Mouse (Mus musculus) common myeloid progenitor, adult 5-6 weeks (primary cell): ENCODE measurements around the gene Elavl1. TPM values are rescaled to one million over a fixed set of nuclear protein-coding genes. Genes with fewer than 3 reads are reported as not detected.
A peak's percentile ranks its signal among the peaks of the same experiment; 100 is the strongest.

ENCODE experiments used
- ATAC-seq: replicated peaks from 2 replicates; pipeline ENCODE4 v1.8.0; 2016; ENCODE audit warnings: low read depth, mild to moderate bottlenecking, moderate TSS enrichment, inconsistent platforms; ENCODE audit not compliant: poor library complexity, severe bottlenecking
- total RNA-seq: library from RNA; stranded (forward); fragments of 200-1000, 187-1606 nt; gene quantifications from 2 replicates; pipeline ENCODE4 v1.2.3, GENCODE M21; 2017

Gene Elavl1
- total RNA-seq, 1 experiment from 2014 or later = 124 TPM

DNA sequence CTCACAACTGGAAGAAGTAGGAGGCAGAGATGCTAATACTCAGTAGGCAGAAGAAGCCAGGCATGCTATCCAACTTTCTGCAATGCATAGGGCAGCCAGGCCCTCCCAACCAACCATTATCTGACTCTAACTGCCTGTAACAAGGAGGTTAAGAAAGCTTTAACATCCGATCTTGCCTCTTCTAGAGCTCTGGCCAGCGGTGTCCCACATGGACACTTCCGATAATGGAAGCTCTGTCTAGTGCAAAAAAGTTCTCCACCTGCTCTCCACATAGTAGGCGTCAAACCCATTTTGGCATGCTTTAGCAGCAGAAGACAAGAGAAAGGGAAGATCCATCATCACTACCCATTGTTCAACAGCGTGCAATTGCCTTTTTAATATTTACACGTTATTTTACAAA lies 1.3 kb downstream of the Elavl1 start:
- ATAC-seq = no peak

DNA sequence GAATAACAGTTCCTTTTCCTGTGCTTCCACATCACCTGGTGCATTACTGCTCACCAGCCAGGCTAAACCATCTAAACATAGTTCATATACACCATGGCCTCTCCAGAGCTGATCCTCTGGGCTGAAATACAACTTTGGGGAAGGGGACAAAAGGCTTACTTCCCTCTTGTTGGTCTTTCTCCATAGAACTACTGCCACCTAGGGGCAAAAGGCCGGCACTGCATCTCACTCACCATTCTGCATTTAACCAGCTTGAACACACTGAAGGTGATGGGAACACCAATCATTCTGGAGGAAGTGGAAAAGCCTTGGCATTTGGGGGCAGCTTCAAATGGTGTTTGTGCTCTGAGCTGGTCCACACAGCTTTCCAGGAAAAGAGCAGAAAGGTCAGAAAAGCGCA lies 2.7 kb downstream of the Elavl1 start:
- peak; percentile 53 for ATAC-seq

DNA sequence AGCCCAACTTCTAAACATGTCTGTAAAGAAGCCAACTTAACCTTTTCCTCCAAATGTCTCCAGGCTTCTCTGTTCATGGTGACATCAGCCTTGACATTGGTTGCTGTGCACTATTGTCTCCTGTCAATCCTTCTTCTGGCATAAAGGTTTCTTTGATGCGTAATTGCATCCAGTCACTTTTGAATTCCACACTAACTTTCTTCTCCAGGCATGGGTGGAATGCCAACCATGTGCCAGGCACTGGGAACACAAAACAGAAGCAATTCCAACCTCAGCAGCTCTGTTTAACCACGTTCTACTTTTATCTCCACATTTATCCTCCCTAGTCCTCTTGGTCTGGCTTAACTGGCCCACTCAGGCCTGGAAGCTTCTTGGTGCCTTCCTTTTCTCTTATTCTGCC lies 4.2 kb downstream of the Elavl1 start:
- no peak for ATAC-seq

DNA sequence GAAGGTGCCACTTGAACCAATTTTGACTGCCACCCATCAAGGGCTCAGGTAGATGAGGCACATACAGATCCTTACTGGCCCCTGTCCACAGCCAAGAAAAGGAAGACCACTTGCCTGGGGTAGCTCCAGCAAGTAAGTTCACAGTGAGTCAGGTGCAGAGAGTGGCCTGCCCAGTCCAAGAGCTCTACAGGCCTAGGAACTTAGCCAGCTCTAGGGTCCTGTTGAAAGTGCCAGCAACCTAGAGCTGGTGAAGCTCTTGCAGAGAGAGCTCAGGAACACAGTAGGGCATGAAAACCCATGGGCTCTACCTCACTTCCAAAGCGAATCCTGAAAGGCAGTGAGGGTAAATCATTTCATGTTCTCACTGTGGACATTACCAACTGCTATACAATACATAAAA lies 4.8 kb downstream of the Elavl1 start:
- no peak for ATAC-seq

DNA sequence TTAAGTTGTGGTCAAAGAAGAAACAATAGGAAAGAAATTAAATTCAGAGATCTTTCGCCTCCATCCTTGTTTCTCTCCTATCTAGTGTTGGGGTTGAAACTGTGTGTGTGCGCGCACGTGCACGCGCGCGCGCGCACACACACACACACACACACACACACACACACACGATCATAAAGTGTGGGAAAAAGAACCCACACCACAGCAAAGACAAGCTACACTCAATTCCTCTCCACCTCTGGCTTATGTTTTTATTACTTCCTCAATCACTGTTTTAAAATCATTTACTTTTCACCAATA lies 5.7 kb downstream of the Elavl1 start:
- ATAC-seq = no peak

DNA sequence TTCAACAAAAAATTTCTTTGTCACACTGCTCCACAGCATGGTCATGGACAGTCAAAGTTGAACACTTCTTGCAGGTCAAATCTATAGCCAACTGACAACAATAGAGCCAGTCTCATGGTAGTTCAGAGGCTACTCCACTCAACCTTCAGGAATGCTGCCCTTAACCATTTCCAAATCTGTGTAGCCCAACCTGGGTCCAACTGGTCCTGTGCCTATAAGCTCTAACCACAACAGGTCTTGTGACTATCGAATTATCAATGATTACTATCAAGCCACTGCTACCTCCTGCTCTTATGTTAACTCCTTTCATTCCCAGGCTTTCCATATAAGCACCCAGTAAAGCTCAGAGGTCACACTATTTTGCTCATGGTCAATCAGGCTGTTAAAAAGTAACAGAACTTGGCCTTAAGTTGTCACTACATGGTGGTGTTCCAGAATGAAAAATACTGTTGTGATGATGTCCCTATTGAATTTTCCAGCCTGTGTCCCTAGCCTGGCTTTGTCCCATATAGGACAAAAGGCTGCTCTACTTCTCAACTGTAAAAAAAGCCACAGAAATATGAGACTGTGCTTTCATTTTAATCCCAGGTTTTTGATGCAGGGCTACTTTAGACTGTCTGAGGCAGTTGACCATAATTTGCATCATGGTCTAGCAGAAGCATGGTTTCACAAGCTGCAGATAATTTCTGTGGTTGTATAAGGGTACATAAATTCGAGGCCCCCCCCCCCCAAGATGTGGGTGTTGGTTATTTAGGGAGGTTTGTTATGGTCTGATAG lies 6.2 kb downstream of the Elavl1 start:
- ATAC-seq = peak; percentile 64

DNA sequence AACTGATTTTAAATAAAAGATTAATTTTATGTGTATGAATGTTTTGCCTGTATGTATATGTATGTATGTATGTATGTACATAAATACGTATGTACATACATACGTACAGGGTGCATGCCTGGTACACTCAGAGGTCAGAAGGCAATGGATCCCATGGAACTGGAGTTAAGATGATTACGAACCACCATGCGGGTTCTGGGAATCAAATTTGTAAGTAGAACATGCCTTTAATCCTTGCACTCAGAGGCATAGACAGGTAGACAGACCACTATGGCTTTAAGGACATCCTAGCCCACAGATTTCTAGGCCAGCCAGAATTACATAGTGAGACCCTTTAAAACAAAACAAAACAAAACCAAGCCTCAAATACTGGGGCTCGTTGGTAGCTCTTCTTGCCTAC lies 7.1 kb downstream of the Elavl1 start:
- ATAC-seq = no peak

DNA sequence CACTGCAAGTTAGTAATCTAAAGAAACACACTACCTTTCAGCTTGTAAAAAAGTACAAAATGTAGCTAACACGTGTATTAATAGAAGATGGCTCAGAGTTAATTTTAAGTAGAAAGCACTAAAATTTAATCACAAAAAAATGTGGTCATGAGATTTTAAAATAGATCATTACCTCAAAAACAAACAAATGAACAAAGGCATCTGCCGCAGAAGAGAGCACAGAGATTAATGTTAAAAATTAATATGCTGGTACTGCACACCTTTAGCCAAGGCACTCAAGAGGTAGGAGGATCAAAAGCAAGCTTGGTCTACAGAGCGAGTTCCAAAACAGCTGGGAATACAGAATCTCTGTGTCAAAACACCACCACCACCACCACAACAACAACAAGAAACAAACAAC lies 10.4 kb downstream of the Elavl1 start:
- no peak for ATAC-seq

DNA sequence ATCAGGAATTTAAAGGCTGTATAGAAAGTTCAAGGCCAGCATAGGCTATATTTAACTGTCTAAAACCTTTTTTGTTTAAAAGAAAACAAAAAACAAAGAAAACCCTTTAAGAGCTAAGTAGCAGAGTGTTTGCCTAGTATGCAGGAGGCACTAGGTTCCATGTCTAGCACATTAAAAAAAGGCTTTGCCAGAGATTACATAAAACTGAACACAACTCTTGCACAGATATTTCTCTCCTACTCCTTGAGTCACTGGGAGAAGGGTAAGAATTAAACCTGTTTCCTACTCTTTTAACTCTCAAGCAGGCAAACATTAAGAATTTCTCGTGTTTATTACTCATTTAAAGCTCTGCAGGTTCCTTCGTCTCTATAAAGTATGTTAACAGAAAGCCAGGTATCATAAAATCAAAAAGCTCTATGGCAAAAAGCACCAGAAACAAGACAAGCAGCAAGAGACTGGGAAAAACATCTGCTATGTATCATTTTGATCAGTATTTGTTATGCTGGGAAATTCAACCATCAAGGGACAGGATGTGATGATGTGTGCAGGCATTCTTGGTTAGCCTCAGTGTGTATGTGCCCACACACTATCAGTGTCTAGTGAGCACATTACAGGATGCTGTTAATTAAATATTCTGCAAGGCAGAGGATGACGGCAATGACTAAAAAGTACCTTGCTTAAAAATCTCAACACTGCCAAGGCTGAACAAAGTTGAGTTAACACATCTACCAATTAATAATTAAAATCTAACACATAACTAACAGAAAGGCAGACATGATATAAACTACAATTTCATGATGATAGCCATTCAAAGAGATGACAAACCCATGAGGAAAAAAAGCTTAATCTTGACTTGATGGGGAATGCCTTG lies 11.7 kb downstream of the Elavl1 start:
- 0 out of 2 replicates have a peak, but pooled peaks have one; percentile 46 for ATAC-seq

DNA sequence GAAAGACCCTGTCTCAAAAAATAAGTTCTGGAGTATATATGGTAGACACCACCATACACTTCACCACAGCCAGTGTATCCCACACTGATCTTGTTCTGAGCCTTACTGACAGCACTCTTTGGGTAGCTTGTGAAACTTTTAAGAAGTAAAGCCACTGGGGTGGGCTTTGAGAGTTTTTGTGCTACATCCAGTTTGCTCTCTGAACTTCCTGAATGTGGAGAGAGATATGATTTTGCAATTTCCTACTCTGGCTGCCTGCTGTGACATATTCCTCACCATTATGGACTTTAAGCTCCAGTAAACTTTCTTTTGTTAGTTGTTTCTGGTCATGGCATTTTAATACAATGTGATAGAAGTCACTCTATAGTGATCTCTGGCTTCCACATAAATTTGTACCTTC lies 13.1 kb downstream of the Elavl1 start:
- ATAC-seq = peak; percentile 85

DNA sequence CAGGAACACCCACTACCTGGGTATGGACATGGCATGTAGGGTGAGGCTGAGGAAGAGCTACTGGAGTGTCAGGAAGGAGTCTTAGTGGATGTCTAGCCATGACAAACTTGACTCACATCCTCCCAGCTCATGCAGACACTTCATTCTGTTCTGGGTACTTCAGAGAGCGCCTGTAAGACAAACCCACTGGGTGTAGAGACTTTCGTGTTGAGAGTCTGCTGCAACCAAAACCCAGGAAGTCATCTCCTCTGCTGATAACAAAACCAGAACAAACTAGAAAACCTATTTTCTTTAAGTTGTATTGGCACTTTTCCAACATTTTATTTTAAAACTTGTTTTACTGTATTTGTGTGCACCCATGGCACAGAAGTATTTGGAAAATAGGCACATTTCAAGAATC lies 19.4 kb downstream of the Elavl1 start:
- ATAC-seq = 0 out of 2 replicates have a peak, but pooled peaks have one; percentile 23

DNA sequence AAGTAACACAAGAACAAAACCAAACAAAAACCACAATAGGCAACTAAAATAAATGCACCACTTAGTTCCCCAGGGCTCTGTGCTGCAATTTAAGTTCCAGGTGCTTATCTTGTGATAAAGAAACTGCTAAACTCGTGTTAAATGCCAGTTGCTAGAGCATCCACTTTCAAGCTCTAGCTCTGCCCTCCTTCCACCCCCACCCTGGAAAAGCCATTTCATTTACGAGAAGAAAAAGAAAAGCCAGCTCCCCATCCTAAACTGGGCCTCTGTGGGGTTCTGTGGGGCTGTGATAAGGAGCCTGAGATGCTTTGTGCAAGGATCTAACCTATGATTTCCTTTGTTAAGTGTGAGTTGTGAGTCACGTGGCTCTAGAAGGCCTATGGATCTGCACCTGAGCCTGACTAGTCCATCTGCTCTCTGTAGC lies 21.1 kb downstream of the Elavl1 start:
- peak; percentile 51; the same call in 1 of the 2 replicates for ATAC-seq

DNA sequence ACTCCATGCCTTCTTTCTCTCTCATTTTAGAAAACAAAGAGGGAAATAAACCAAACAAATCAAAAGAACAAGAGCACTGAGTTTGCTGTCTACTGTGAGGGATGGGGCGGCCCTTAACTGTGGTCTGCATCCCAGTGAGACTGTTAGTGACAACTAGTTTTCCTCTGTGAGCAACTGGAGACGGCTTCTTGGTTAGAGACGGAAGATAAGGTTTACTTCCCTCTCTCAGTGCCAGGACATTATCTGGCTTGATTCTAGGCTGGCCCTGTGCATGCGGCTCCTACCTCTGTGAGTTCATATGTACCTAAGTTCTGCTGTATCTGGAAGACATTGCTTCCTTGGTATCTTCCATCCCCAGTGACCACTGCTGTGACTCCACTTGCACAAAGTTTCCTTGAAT lies 27.4 kb downstream of the Elavl1 start:
- ATAC-seq = peak; percentile 45

DNA sequence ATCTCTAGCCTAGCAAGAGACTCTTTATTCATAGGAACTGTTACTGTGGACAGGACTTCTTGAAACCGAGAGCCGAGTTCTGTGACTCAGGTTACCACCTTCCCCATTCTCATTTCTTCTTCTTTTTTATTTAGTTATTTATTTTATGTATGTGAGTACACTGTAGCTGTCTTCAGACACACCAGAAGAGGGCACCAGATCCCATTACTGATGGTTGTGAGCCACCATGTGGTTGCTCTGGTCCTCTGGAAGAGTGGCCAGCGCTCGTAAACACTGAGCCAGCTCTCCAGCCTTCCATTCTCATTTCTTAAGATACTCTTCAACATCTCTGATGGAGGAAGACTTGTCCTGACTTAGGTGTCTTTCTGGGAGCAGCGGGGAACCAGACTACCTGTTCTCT lies 32.5 kb downstream of the Elavl1 start:
- no peak for ATAC-seq

DNA sequence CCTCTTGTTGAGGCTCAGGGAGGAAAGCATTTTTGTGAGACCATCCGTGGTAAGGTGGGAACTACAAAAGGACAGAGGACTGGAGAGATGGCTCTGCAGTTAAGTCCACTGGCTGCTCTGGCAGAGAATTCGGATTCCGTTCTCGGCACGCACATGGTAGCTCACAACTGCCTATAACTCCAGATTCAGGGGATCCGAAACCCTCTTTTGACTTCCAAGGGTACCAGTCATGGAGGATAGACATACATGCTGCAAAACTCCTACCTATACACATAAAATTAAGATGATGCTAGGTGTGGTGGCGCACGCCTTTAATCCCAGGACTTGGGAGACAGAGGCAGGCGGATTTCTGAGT lies 49.1 kb downstream of the Elavl1 start:
- no peak; the same call in 1 of the 2 replicates for ATAC-seq

DNA sequence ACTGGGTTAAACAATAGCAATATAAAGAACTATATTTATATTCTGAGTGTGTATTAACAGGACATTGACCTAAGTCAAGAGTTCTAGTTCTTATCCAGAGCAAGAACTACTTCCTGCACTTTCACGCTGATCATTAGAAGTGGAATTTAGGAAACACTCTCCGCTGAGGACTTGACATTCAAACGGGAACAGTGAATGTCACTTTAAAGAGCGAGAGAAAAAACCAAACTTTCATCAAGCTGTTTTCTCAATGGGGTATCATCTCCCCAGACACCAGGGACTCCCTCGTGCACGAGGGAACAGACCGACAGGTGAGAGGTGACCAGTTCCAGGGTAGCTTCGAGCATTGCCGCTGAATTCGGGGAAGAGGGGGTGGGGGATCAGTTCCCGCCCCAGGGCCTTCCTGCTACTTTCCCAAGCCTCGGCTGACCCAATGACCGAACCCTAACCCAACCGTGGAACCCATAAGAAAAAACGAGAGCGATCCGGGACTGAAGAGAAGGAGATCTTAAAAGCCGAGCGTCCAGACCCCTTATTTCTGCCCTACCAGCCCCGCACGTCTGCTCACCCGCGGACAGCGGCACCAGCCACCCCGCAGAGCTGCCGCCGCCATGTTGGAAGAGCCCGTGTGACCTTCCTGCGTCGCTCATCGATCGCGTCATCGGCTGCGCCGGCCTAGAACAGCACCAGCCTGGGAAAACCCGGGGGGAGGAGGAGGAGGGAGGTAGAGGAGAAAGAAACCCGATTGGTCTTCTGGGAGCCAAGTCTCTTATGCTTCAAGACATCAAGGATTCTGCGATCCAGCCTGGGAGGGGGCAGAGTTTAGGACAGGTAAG lies 49.7 kb downstream of the Elavl1 start, which contains the start of gene Timm44:
Gene Timm44, minus strand, starts transcription at position 639 of the 836 bp plus-strand sequence.
- ATAC-seq = peak; percentile 100

DNA sequence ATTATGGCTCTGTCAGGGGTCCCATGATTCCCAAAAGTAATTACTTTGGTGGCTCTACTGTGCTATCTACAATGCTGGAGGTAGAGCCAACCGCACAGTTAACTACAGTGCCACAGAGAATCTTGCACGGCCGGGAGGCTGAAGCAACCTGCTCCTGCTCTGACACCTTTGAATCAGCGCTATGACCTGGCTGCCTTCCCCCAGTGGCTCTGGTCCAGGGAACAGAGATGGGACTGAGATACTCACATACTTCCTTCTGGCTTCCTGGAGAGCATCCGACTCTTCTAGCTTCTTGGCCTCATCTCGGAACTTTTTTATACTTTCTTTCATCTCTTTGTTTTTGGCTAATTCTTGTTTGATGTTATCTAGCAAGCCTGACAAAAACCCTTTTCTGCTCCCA lies 55.6 kb downstream of the Elavl1 start:
- ATAC-seq = no peak

DNA sequence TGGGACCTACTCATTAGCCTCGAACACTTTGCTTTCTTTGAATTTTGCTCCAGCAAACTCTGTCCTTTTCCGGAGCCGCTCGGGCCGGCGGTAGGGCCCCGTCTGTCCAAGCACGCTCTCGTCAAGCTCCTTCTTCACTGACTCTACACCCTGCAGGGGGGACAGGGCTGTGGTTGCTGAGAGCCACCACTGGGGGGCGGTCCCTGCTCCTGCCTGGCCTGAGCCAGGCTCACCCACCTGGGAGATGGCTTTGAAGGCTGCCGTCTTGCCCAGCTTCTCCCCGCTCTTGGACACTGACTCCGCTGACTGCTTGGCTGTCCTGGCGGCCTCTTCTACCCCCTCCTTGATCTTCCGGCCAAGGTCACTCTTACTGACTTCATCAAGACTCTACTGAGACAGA lies 57.6 kb downstream of the Elavl1 start:
- peak; percentile 87 for ATAC-seq

DNA sequence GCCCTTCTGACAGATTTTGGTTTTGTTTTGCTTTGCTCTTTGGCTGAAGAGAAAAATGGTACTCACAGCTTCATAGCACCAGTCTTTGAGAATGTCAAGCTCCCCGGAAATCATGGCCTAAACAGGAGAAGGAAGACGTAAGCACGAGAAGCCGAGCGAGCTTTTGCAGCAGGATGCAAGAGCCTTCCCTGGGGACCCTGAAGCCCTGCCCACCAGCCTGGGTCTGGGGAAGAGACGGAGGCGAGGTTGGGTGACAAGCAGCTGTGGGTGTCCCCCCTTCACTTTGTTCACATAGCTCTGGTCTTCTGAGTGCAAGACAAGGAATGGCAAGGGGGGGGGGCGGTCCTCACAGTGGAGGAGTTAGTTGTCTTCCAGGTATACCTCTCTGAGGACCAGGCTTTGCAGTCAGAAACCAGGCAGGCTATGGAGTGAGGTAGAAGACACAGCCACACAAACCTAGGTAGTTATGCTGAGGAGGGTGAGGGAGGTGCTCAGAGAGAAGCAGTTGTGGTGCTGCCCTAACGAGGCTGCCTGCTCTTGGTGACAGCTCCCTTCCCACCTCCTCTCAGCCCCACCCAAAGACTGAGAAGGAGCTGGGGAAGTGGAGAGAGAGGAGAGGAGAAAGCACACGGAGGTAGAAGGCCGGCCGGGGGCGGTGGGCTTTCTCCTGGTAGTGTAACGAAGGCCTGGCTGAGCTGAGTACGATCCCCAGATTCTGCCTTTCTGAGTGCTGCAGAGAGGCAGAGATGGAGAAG lies 59.9 kb downstream of the Elavl1 start:
- ATAC-seq = no peak
